Mouse (Mus musculus) C2C12 (cell line): ENCODE measurements around the gene Ppef1.

Experiments
- CEBPB ChIP-seq: IDR thresholded peaks from one replicate; pipeline ENCODE4 v1.6.1; 2011; ENCODE audit warnings: low read depth, mild to moderate bottlenecking, control low read depth, moderate library complexity
- CTCF ChIP-seq: IDR thresholded peaks from one replicate; pipeline ENCODE4 v1.5.1; 2011; ENCODE audit not compliant: control insufficient read depth, insufficient read depth, insufficient read length
- MAX ChIP-seq: IDR thresholded peaks from one replicate; pipeline ENCODE4 v1.6.1; 2011; ENCODE audit warnings: mild to moderate bottlenecking, control low read depth
- MYOD1 ChIP-seq: IDR thresholded peaks from one replicate; pipeline ENCODE4 v1.6.1; 2011; ENCODE audit warnings: low read depth; ENCODE audit not compliant: control insufficient read depth, insufficient read length
- MYOG ChIP-seq: IDR thresholded peaks from one replicate; pipeline ENCODE4 v1.6.1; 2011; ENCODE audit not compliant: control insufficient read depth, insufficient read length; ENCODE audit errors: extremely low read depth
- USF1 ChIP-seq: IDR thresholded peaks from one replicate; pipeline ENCODE4 v1.6.1; 2011; ENCODE audit warnings: low read depth, mild to moderate bottlenecking, control low read depth, moderate library complexity

DNA sequence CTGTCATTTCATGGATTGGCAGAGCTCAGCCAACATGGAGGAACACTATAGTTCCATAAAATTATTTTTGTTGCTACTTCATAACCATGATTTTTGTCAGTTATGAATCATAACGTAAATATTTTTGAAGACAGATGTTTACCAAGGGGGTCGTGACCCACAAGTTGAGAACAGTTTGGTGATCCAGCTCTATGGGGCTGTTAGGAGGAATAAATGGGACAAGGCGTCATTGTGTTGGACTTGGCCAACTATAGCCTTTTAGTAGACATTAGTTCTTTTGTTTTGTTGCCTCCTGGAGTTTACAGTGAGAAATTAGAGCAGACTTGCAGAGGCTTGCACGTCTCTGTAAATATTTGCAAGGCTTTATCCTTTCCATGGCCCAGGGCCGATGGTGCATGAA is 46.7 kb upstream of the Ppef1 start:
- TF ChIP-seq CTCF (no peak), CEBPB (no peak), MYOD1 (no peak), USF1 (no peak), MAX (no peak), MYOG (no peak)
